Mouse (Mus musculus) spleen, adult 2 months (tissue): ENCODE data around the gene Oxct2b. TPM values are rescaled to one million over a fixed set of nuclear protein-coding genes. Genes with fewer than 3 reads are reported as not detected.
"Not testable (repeated sequence)": the region's sequence is repeated elsewhere in the genome, so short reads cannot be mapped to it uniquely, and the experiment has no call there.

Experiments used
- DNase-seq, 2 experiments: peaks; one replicate each; pipeline versions ENCODE4 v3.0.0 to v3.0.0-alpha.2; 2012 to 2021; ENCODE audit warnings: low spot score in 2 of 2, low read depth in 1 of 2
- H3K27ac ChIP-seq: fragments of 200-500 bp; 2 replicates; pipeline ENCODE4 v1.5.1; 2012; ENCODE audit warnings: low read length, inconsistent platforms; ENCODE audit not compliant: insufficient read depth
- H3K27me3 ChIP-seq: fragments of 200-500 bp; 2 replicates; pipeline ENCODE4 v1.6.1; 2012; ENCODE audit warnings: mild to moderate bottlenecking, moderate library complexity, low read length, inconsistent platforms; ENCODE audit not compliant: control insufficient read depth, insufficient read depth
- H3K36me3 ChIP-seq: fragments of 200-500 bp; 2 replicates; pipeline ENCODE4 v1.6.1; 2012; ENCODE audit warnings: mild to moderate bottlenecking, low read length, inconsistent platforms; ENCODE audit not compliant: control insufficient read depth, insufficient read depth
- H3K4me1 ChIP-seq: fragments of 200-500 bp; 2 replicates; pipeline ENCODE4 v1.6.1; 2011; ENCODE audit warnings: inconsistent platforms; ENCODE audit not compliant: control insufficient read depth, insufficient read depth, insufficient read length
- H3K4me3 ChIP-seq: fragments of 200-500 bp; 2 replicates; pipeline ENCODE4 v1.5.1; 2011; ENCODE audit warnings: mild to moderate bottlenecking, inconsistent platforms; ENCODE audit not compliant: insufficient read depth, insufficient read length; ENCODE audit errors: extremely low read depth
- CTCF ChIP-seq: fragments of 200-500 bp; IDR thresholded peaks from 2 replicates; pipeline ENCODE4 v1.5.1; 2011; ENCODE audit warnings: mild to moderate bottlenecking, inconsistent platforms; ENCODE audit not compliant: insufficient read depth, insufficient read length, insufficient replicate concordance; ENCODE audit errors: extremely low read depth
- POLR2A ChIP-seq: fragments of 200-500 bp; IDR thresholded peaks from 2 replicates; pipeline ENCODE4 v1.6.1; 2011; ENCODE audit warnings: low read depth, low read length, inconsistent platforms
- WGBS: fragments of 180-500 bp; shearing (Covaris S2); methylation state at CpG from one replicate; pipeline ENCODE4 v1.1.7; 2018; 5-methylcytosine and 5-hydroxymethylcytosine counted together
- polyA plus RNA-seq: library from polyadenylated mRNA; depleted of rRNA; stranded (reverse); fragments of >200 nt; gene quantifications from 2 replicates; pipeline ENCODE4 v1.2.3, GENCODE M21; 2012

Oxct2b gene
- polyA plus RNA-seq, 1 experiment, result 0.05 TPM

DNA sequence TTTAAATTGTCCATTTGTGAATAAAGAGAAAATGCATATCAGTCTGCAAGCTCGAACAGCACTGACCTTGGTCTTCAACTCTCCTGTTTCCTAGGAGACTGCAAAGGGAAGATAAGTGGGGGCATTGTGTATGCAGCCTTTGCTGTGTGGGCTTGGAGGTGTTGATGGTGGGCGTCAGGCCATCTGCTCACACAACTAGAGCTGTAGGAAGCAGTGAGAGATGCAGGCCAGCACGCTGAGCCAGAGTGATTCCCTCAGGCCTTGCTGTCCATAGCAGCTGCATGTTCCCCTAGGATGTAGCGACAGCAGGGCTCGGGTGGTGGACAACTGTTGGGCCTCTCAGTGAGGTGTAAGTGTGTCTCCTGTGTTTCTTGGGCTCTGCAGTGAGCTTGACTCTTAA lies 36.9 kb downstream of the Oxct2b start:
- Histone ChIP-seq H3K27ac (no peak overlapping the region), H3K4me1 (no peaks in the 10 kb centered on the region), H3K27me3 (no peaks in the 10 kb centered on the region), H3K36me3 (no peaks in the 10 kb centered on the region), H3K4me3 (no peak overlapping the region)
- TF ChIP-seq CTCF (no peak), POLR2A (no peak)
- 76% methylated on average over 5 of the region's 5 CpGs for WGBS
- no peak for DNase-seq

DNA sequence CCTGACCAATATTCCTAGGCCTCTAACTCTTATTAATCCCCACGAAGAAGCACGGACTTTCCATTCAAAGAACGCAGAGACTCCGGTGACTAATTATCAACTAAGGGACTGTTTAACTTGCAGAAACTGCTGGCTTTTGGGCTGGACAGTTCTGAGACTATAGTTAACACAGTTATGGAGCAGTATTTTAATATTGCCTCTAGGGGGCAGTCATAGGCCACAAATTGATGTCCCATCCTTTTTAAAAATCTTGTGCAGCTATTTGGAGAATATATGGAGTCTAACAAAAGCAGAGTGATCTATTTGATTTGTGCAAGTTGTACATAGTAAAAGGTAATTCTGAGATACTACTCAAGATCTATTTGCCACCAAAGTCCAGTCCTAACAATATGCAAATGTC lies 38.9 kb downstream of the Oxct2b start:
- DNase-seq, result no peak
- no peak for TF ChIP-seq POLR2A
- no peak for TF ChIP-seq CTCF
- Histone ChIP-seq H3K36me3 (no peaks in the 10 kb centered on the region), H3K4me1 (no peaks in the 10 kb centered on the region), H3K27ac (no peak overlapping the region), H3K4me3 (no peak overlapping the region), H3K27me3 (no peaks in the 10 kb centered on the region)
- 36% methylated on average over 4 of the region's 4 CpGs for WGBS

- no peak overlapping the region for H3K4me3 ChIP-seq
- DNase-seq, result no peak
- no peaks in the 10 kb centered on the region for H3K36me3 ChIP-seq
- no peaks in the 10 kb centered on the region for H3K4me1 ChIP-seq
- no peak for TF ChIP-seq POLR2A
- no peak for TF ChIP-seq CTCF
- no peaks in the 10 kb centered on the region for H3K27me3 ChIP-seq
- H3K27ac ChIP-seq, result no peak overlapping the region
- WGBS, result 70% methylated on average over 2 of the region's 2 CpGs
Observed at GRCm38 (mm10) chr4:123155427-123155826, 39.4 kb downstream of the Oxct2b start.

GRCm38 (mm10) chr4:123155840-123156239 lies 39.8 kb downstream of the Oxct2b start:
- Histone ChIP-seq H3K4me1 (no peaks in the 10 kb centered on the region), H3K27ac (no peak overlapping the region), H3K36me3 (no peaks in the 10 kb centered on the region), H3K27me3 (no peaks in the 10 kb centered on the region), H3K4me3 (no peak overlapping the region)
- no peak for TF ChIP-seq POLR2A
- TF ChIP-seq CTCF, result no peak
- no peak for DNase-seq

GRCm38 (mm10) chr4:123160571-123160970 lies 44.5 kb downstream of the Oxct2b start:
- H3K27ac ChIP-seq, result no peak overlapping the region
- TF ChIP-seq POLR2A (no peak), CTCF (no peak)
- no peaks in the 10 kb centered on the region for H3K4me1 ChIP-seq
- WGBS, result 80% methylated on average over 6 of the region's 6 CpGs
- no peak overlapping the region for H3K4me3 ChIP-seq
- H3K27me3 ChIP-seq, result no peaks in the 10 kb centered on the region; the same call in 1 of the 2 replicates
- no peaks in the 10 kb centered on the region for H3K36me3 ChIP-seq
- DNase-seq, result no peak

DNA sequence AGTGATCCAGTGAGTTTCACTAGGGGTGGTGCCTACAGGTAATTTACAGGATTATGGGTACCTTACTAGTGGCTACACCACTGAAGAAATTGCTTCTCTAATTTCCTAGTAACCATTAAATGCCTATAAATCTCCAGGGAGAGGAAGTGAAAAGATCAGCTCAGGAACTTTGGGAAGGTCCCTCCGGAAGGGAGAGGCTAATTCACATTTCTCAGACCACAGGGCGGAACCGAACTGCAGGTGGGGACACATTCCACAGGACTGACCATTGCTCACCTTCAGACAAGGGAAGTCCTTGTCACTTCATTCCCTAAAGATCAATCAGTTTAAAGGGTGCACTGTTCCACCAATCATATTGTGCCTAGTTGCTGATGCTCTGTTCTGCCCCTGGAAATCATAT lies 45.2 kb downstream of the Oxct2b start:
- H3K27me3 ChIP-seq, H3K4me3 ChIP-seq, DNase-seq, H3K36me3 ChIP-seq, H3K27ac ChIP-seq, H3K4me1 ChIP-seq: not testable (repeated sequence)
- WGBS, result 80% methylated on average over 3 of the region's 3 CpGs

GRCm38 (mm10) chr4:123162305-123162917 lies 46.3 kb downstream of the Oxct2b start:
- H3K4me1 ChIP-seq, result no peaks in the 10 kb centered on the region
- TF ChIP-seq POLR2A (no peak), CTCF (no peak)
- no peak overlapping the region for H3K4me3 ChIP-seq
- H3K27me3 ChIP-seq, result no peaks in the 10 kb centered on the region; the same call in 1 of the 2 replicates
- no peak overlapping the region for H3K27ac ChIP-seq
- no peak for DNase-seq
- no peaks in the 10 kb centered on the region for H3K36me3 ChIP-seq
- WGBS, result 19% methylated on average over 15 of the region's 15 CpGs
